Mouse (Mus musculus): ENCODE measurements around the gene Kif26a. TPM values are rescaled to one million over a fixed set of nuclear protein-coding genes. Genes with fewer than 3 reads are reported as not detected.

Gene Kif26a
- polyA plus RNA-seq, 1 experiment from 2014 or later: 4.7 TPM

- Histone ChIP-seq H3K9me3 (replicated peaks; ENCODE audit: control insufficient read depth, low read length, poor library complexity, severe bottlenecking) (no peaks in the 10 kb centered on the region), H3K27me3 (ENCODE audit: control insufficient read depth, insufficient read depth, low read depth, low read length) (no peaks in the 10 kb centered on the region), H3K9ac (ENCODE audit: low read depth, low read length) (no peak overlapping the region), H3K36me3 (ENCODE audit: control insufficient read depth, insufficient read depth, low read length) (no peaks in the 10 kb centered on the region), H3K4me2 (ENCODE audit: low read length) (no peak overlapping the region), H3K4me3 (ENCODE audit: low read depth, low read length) (no peak overlapping the region), H3K4me1 (ENCODE audit: control insufficient read depth, insufficient read depth, low read length) (peaks cover 27% of the 10 kb centered on the region), H3K27ac (ENCODE audit: low read length) (no peak overlapping the region)
- 23% methylated on average over 13 of the region's 13 CpGs for WGBS
- ATAC-seq: 0 out of 2 replicates have a peak, but pooled peaks have one; percentile 41
Observed at GRCm38 (mm10) chr12:112210622-112211021, 64.6 kb downstream of the Kif26a start.

GRCm38 (mm10) chr12:112214441-112214857, 68.4 kb downstream of the Kif26a start:
- Histone ChIP-seq H3K4me2 (ENCODE audit: low read length) (no peak overlapping the region), H3K27me3 (ENCODE audit: control insufficient read depth, insufficient read depth, low read depth, low read length) (no peaks in the 10 kb centered on the region; the same call in 1 of the 2 replicates), H3K4me3 (ENCODE audit: low read depth, low read length) (no peak overlapping the region), H3K36me3 (ENCODE audit: control insufficient read depth, insufficient read depth, low read length) (no peaks in the 10 kb centered on the region), H3K27ac (ENCODE audit: low read length) (peak overlapping the region; percentile 63), H3K9me3 (replicated peaks; ENCODE audit: control insufficient read depth, low read length, poor library complexity, severe bottlenecking) (no peaks in the 10 kb centered on the region), H3K9ac (ENCODE audit: low read depth, low read length) (no peak overlapping the region), H3K4me1 (ENCODE audit: control insufficient read depth, insufficient read depth, low read length) (peaks cover 23% of the 10 kb centered on the region)
- ATAC-seq: peak; percentile 47
- 11% methylated on average over 13 of the region's 13 CpGs for WGBS

GRCm38 (mm10) chr12:112215545-112215944, 69.5 kb downstream of the Kif26a start:
- Histone ChIP-seq H3K36me3 (ENCODE audit: control insufficient read depth, insufficient read depth, low read length) (no peaks in the 10 kb centered on the region), H3K4me1 (ENCODE audit: control insufficient read depth, insufficient read depth, low read length) (peaks cover 20% of the 10 kb centered on the region), H3K27ac (ENCODE audit: low read length) (no peak overlapping the region), H3K9me3 (replicated peaks; ENCODE audit: control insufficient read depth, low read length, poor library complexity, severe bottlenecking) (no peaks in the 10 kb centered on the region), H3K4me3 (ENCODE audit: low read depth, low read length) (no peak overlapping the region), H3K9ac (ENCODE audit: low read depth, low read length) (no peak overlapping the region), H3K27me3 (ENCODE audit: control insufficient read depth, insufficient read depth, low read depth, low read length) (no peaks in the 10 kb centered on the region; the same call in 1 of the 2 replicates), H3K4me2 (ENCODE audit: low read length) (no peak overlapping the region)
- ATAC-seq: no peak
- WGBS: 85% methylated on average over 7 of the region's 7 CpGs

GRCm38 (mm10) chr12:112217021-112217420, 71.0 kb downstream of the Kif26a start:
- no peak overlapping the region for H3K9ac ChIP-seq (ENCODE audit: low read depth, low read length)
- H3K4me2 ChIP-seq (ENCODE audit: low read length): no peak overlapping the region
- peaks cover 29% of the 10 kb centered on the region for H3K4me1 ChIP-seq (ENCODE audit: control insufficient read depth, insufficient read depth, low read length)
- H3K27ac ChIP-seq (ENCODE audit: low read length): peak overlapping the region; percentile 60
- 38% methylated on average over 7 of the region's 7 CpGs for WGBS
- H3K27me3 ChIP-seq (ENCODE audit: control insufficient read depth, insufficient read depth, low read depth, low read length): no peaks in the 10 kb centered on the region; the same call in 1 of the 2 replicates
- H3K36me3 ChIP-seq (ENCODE audit: control insufficient read depth, insufficient read depth, low read length): no peaks in the 10 kb centered on the region
- no peak for ATAC-seq
- no peak overlapping the region for H3K4me3 ChIP-seq (ENCODE audit: low read depth, low read length)
- H3K9me3 ChIP-seq (replicated peaks; ENCODE audit: control insufficient read depth, low read length, poor library complexity, severe bottlenecking): no peaks in the 10 kb centered on the region

- Histone ChIP-seq H3K4me3 (ENCODE audit: low read depth, low read length) (no peak overlapping the region), H3K36me3 (ENCODE audit: control insufficient read depth, insufficient read depth, low read length) (no peaks in the 10 kb centered on the region), H3K9me3 (replicated peaks; ENCODE audit: control insufficient read depth, low read length, poor library complexity, severe bottlenecking) (no peaks in the 10 kb centered on the region), H3K4me1 (ENCODE audit: control insufficient read depth, insufficient read depth, low read length) (peaks cover 35% of the 10 kb centered on the region), H3K4me2 (ENCODE audit: low read length) (no peak overlapping the region), H3K9ac (ENCODE audit: low read depth, low read length) (no peak overlapping the region), H3K27me3 (ENCODE audit: control insufficient read depth, insufficient read depth, low read depth, low read length) (no peaks in the 10 kb centered on the region; the same call in 1 of the 2 replicates), H3K27ac (ENCODE audit: low read length) (peak overlapping the region; percentile 60; the same call in 1 of the 2 replicates)
- 66% methylated on average over 3 of the region's 3 CpGs for WGBS
- ATAC-seq: no peak
Observed at GRCm38 (mm10) chr12:112217681-112218080, 71.7 kb downstream of the Kif26a start.

- ATAC-seq: 0 out of 2 replicates have a peak, but pooled peaks have one; percentile 33
- Histone ChIP-seq H3K9ac (ENCODE audit: low read depth, low read length) (0 out of 2 replicates have a peak overlapping the region, but pooled peaks have one; percentile 27), H3K4me3 (ENCODE audit: low read depth, low read length) (no peak overlapping the region), H3K27me3 (ENCODE audit: control insufficient read depth, insufficient read depth, low read depth, low read length) (no peaks in the 10 kb centered on the region; the same call in 1 of the 2 replicates), H3K36me3 (ENCODE audit: control insufficient read depth, insufficient read depth, low read length) (no peaks in the 10 kb centered on the region), H3K4me2 (ENCODE audit: low read length) (no peak overlapping the region), H3K9me3 (replicated peaks; ENCODE audit: control insufficient read depth, low read length, poor library complexity, severe bottlenecking) (no peaks in the 10 kb centered on the region), H3K4me1 (ENCODE audit: control insufficient read depth, insufficient read depth, low read length) (peaks cover 31% of the 10 kb centered on the region), H3K27ac (ENCODE audit: low read length) (peak overlapping the region; percentile 67; the same call in 1 of the 2 replicates)
- WGBS: 36% methylated on average over 6 of the region's 6 CpGs
Observed at GRCm38 (mm10) chr12:112221290-112221689, 75.3 kb downstream of the Kif26a start.

GRCm38 (mm10) chr12:112221754-112222439, 75.9 kb downstream of the Kif26a start:
- peak overlapping the region; percentile 14; the same call in 1 of the 2 replicates for H3K4me2 ChIP-seq (ENCODE audit: low read length)
- H3K9ac ChIP-seq (ENCODE audit: low read depth, low read length): 0 out of 2 replicates have a peak overlapping the region, but pooled peaks have one; percentile 10

GRCm38 (mm10) chr12:112223721-112224337, 77.8 kb downstream of the Kif26a start:
- WGBS: 76% methylated on average over 13 of the region's 13 CpGs

More at GRCm38 (mm10) chr12:112221754-112222439, 75.9 kb downstream of the Kif26a start:
- Histone ChIP-seq H3K4me1 (ENCODE audit: control insufficient read depth, insufficient read depth, low read length) (peaks cover 26% of the 10 kb centered on the region), H3K4me3 (ENCODE audit: low read depth, low read length) (no peak overlapping the region), H3K27ac (ENCODE audit: low read length) (peak overlapping the region; percentile 67), H3K9me3 (replicated peaks; ENCODE audit: control insufficient read depth, low read length, poor library complexity, severe bottlenecking) (no peaks in the 10 kb centered on the region), H3K27me3 (ENCODE audit: control insufficient read depth, insufficient read depth, low read depth, low read length) (no peaks in the 10 kb centered on the region; the same call in 1 of the 2 replicates), H3K36me3 (ENCODE audit: control insufficient read depth, insufficient read depth, low read length) (no peaks in the 10 kb centered on the region)
- peak; percentile 82 for ATAC-seq
- 11% methylated on average over 19 of the region's 19 CpGs for WGBS

GRCm38 (mm10) chr12:112226238-112226637, 80.2 kb downstream of the Kif26a start:
- ATAC-seq: no peak
- H3K27me3 ChIP-seq (ENCODE audit: control insufficient read depth, insufficient read depth, low read depth, low read length): no peaks in the 10 kb centered on the region
- no peaks in the 10 kb centered on the region for H3K36me3 ChIP-seq (ENCODE audit: control insufficient read depth, insufficient read depth, low read length)
- no peak overlapping the region for H3K4me3 ChIP-seq (ENCODE audit: low read depth, low read length)
- no peak overlapping the region for H3K4me2 ChIP-seq (ENCODE audit: low read length)
- no peaks in the 10 kb centered on the region for H3K9me3 ChIP-seq (replicated peaks; ENCODE audit: control insufficient read depth, low read length, poor library complexity, severe bottlenecking)
- H3K9ac ChIP-seq (ENCODE audit: low read depth, low read length): no peak overlapping the region
- H3K4me1 ChIP-seq (ENCODE audit: control insufficient read depth, insufficient read depth, low read length): peaks cover 23% of the 10 kb centered on the region
- WGBS: 80% methylated on average over 1 of the region's 1 CpGs
- no peak overlapping the region for H3K27ac ChIP-seq (ENCODE audit: low read length)

More at GRCm38 (mm10) chr12:112223721-112224337, 77.8 kb downstream of the Kif26a start:
- H3K4me2 ChIP-seq (ENCODE audit: low read length): no peak overlapping the region
- no peak overlapping the region for H3K9ac ChIP-seq (ENCODE audit: low read depth, low read length)
- ATAC-seq: no peak
- H3K27ac ChIP-seq (ENCODE audit: low read length): no peak overlapping the region
- H3K4me3 ChIP-seq (ENCODE audit: low read depth, low read length): no peak overlapping the region
- H3K36me3 ChIP-seq (ENCODE audit: control insufficient read depth, insufficient read depth, low read length): no peaks in the 10 kb centered on the region
- no peaks in the 10 kb centered on the region; the same call in 1 of the 2 replicates for H3K27me3 ChIP-seq (ENCODE audit: control insufficient read depth, insufficient read depth, low read depth, low read length)
- H3K9me3 ChIP-seq (replicated peaks; ENCODE audit: control insufficient read depth, low read length, poor library complexity, severe bottlenecking): no peaks in the 10 kb centered on the region
- peaks cover 22% of the 10 kb centered on the region for H3K4me1 ChIP-seq (ENCODE audit: control insufficient read depth, insufficient read depth, low read length)

All from midbrain, embryonic 16.5 days (tissue).